Mouse (Mus musculus): ENCODE data around the gene Ccdc78.

Ccdc78 gene

GRCm38 (mm10) chr17:25810890-25811289 is 24.5 kb downstream of the Ccdc78 start:
- no peak for DNase-seq (ENCODE audit: low spot score)

- DNase-seq (ENCODE audit: low spot score) = peak; percentile 64
These were observed 27.1 kb downstream of the Ccdc78 start for GRCm38 (mm10) chr17:25813471-25813870.

GRCm38 (mm10) chr17:25817662-25818061 is 31.3 kb downstream of the Ccdc78 start:
- DNase-seq (ENCODE audit: low spot score) = no peak

DNA sequence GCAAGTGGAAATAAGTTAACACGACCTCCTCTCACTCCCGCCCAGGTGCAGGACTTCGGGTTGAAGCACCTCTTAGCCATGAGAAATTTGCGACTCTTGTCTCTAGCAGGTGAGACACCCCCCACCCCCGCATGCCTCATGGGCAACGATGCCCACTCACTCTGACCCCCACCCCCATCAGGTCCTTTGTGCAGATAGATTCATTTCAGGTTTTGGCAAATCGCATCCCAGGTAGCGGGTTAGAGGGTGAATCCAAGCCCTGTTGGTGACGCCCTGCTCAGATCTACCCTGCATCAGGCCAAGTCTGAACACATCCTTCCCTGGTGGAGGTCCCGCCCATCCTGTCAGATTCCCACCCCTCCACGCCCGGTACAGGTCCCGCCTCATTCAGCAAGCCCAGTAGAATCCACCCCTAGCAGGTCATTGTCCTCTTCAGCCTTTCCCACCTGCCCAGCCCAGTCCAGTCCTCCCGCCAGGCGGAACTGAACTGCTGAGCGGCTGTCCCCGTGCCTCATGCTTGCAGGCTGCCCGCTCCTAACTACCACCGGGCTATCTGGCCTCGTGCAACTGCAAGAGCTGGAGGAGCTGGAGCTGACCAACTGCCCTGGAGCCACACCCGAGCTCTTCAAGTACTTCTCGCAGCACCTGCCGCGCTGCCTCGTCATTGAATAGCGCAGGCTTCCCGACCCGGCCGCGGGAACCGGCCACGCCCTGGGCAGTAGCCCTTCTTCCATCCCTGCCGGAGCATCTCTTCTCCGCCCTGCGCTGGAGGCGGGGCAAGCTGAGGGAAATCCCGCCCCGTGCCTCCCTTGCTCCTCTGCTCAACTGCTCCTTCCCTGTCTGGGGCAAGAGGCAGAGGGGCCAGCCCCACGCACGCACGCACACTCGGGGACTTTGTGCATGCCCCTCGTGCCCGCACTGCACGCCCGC is 32.7 kb downstream of the Ccdc78 start:
- DNase-seq (ENCODE audit: low spot score) = no peak

DNA sequence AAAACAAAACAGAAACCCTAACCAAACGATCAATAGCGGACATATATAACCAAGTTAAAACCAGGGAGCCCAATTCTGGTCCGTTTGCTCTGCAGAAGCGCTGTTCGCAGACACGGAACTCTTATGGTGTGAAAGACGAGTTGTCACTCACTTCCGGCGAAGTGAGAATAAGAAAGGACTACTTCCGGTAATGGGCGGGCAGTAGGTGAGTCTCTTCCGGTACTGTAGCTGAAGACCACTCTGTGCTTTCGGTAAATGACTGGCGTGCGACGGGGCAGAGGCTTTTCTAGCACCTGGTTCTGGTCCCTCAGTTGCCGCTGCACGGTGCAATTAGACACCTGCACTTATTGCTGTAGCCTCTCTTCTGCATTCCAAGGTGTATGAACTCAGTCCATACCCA is 37.1 kb downstream of the Ccdc78 start, which contains the start of gene Wdr24:
Gene Wdr24, plus strand, starts transcription at position 176 of the 400 bp plus-strand sequence.
- peak; percentile 85 for DNase-seq (ENCODE audit: low spot score)

GRCm38 (mm10) chr17:25824362-25825142 is 38.2 kb downstream of the Ccdc78 start:
- no peak for DNase-seq (ENCODE audit: low spot score)

DNA sequence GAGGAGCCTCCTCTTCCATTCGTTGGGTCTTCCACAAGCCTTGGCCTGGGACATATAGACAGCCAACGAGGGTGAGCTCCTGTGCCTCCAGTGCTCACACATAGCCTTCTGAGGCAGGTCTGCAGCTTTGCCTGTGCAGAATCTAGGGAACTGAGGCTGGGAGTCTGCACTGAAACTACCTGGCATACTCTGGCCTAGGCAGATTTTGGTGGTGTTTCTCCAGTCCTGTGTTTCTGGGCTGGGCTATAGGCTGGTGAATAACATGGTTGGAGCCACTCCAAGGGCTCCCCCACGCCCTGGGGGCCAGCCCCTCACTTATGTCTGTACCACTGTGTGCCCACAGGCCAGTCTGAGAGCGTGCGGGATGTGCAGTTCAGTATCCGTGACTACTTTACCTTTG is 38.9 kb downstream of the Ccdc78 start:
- no peak for DNase-seq (ENCODE audit: low spot score)

- no peak for DNase-seq (ENCODE audit: low spot score)
These were observed 39.7 kb downstream of the Ccdc78 start for GRCm38 (mm10) chr17:25825984-25826570.

DNA sequence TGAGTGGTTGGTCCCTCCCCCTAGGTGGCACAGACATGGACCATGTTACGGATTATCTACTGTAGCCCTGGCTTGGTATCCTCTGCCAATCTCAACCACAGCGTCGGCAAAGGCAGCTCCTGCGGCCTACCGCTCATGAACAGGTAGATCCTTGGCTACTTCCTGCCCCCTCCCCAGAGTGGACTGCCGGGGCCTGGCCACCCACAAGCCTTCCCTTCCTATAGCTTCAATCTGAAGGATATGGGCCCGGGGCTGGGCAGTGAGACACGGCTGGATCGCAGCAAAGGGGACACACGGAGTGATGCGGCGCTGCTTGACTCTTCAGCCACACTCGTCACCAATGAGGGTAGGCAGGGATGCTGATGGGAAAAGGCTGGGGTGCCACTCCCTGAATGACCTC is 40.6 kb downstream of the Ccdc78 start:
- no peak for DNase-seq (ENCODE audit: low spot score)

DNA sequence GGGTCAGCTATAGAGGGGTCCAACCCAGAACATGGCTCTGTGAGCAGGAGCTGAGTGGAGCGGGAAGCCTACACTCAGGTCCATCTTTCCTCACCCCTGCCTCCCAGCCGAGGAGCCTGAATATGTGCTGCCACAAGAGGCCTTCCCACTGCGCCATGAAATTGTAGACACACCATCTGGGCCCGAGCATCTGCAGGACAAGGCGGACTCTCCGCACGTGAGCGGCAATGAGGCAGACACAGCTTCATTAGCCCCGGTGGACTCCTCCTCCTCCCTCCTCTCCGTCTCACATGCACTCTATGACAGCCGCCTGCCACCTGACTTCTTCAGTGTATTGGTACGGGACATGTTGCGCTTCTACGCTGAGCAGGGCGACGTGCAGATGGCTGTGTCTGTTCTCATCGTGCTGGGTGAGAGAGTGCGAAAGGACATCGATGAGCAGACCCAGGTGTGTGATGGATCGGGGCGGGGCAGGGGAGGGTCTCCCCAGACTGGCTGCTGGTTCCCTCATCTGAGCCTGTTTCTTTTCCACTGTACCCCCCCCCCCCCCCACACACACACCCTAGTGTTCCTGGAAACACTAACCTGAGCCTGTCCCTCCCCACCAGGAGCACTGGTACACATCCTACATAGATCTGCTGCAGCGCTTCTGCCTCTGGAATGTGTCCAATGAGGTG is 41.3 kb downstream of the Ccdc78 start:
- no peak for DNase-seq (ENCODE audit: low spot score)

DNA sequence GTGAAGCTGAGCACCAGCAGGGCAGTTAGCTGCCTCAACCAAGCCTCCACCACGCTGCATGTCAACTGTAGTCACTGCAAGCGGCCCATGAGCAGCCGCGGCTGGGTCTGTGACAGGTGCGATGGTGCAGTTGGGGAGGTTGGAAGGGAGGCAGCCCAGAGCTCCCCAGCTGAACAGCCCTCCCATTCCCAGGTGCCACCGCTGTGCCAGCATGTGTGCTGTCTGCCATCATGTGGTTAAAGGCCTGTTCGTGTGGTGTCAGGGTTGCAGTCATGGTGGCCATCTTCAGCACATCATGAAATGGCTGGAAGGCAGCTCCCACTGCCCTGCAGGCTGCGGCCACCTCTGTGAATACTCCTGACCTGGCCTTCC is 41.8 kb downstream of the Ccdc78 start:
- DNase-seq (ENCODE audit: low spot score) = no peak

DNA sequence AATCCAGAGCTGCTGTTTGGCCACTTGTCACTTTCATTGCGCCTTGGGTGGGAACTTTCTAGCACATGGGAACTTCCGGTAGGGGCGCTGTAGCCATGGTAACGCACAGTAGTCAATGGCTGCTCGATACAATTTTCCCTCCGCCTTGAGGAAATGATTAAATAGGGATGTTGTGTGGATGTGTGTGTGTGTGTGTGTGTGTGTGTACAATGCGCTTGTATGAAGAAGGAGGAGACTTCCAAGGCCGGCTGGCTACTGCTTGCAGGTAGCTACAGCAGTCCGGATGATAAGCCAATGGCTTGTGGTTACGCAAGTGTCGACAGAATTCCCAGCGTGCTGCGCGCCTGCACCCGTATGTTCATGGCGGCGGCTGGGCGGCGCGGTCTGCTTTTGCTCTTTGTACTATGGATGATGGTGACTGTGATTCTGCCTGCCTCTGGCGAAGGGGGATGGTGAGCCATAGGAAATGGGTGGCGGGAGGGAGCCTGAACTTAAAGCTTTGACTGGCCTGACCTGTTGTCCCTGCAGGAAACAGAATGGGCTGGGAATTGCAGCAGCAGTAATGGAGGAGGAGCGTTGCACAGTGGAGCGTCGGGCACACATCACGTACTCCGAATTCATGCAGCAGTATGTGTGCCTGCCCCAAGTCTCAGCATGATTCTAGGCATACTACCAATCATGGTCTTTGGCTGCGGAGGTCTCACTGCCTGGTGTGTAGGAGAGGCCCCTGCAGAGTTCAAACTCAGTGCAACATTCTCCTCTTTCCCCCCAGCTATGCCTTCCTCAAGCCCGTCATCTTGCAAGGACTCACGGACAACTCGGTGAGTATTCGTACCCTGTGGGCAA is 42.6 kb downstream of the Ccdc78 start, which contains the start of gene Jmjd8:
Gene Jmjd8, plus strand, starts transcription at position 156 of the 846 bp plus-strand sequence.
- DNase-seq (ENCODE audit: low spot score) = peak; percentile 71

- no peak for DNase-seq (ENCODE audit: low spot score)
These were observed 43.2 kb downstream of the Ccdc78 start for GRCm38 (mm10) chr17:25829558-25830017.

GRCm38 (mm10) chr17:25830200-25830753 is 43.9 kb downstream of the Ccdc78 start:
- no peak for DNase-seq (ENCODE audit: low spot score)

- DNase-seq (ENCODE audit: low spot score) = no peak
These were observed 44.5 kb downstream of the Ccdc78 start for GRCm38 (mm10) chr17:25830806-25831431.

- DNase-seq (ENCODE audit: low spot score) = no peak
These were observed 45.3 kb downstream of the Ccdc78 start for GRCm38 (mm10) chr17:25831451-25832281.

DNA sequence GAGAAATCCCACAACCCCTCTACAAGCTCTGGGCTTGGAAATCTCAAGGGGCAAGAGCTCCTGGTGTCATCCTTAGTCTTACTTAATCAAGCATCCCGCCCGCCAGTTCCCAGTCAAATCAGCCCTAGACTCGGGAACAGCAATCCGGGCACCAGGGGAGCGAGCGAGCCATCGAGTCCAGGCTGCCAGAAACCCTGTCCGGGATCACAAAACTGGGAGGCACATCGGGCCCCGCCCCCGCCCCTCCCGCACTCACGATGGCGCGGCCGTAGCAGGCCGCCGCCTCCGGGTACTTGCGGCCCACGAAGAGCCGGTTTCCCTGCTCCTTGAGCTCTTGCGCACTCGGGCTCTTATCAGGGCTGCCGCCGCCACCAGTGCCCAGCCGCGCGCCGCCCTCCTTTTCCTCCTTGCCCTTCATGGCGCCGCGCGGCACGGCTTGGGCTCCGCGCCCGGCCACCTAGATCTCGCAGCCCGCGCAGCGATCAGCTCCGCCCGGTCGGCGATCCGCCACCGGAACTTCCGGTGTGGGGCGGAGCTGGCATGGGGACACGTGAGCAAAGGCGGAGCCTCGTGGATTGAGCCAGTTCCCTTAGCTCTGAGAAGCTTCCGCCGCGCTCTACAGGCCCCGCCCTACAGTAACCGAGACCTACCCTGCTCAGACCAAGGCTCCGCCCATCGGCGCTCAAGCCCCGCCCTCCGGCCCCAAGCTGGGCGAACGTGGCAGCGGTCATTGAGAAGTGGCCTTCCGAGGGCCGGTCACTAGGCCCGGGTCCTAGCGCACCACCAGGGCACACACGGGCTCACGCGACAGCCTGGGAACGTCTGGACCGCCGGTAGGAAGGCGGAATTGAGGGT is 46.3 kb downstream of the Ccdc78 start:
- peak; percentile 98 for DNase-seq (ENCODE audit: low spot score)

GRCm38 (mm10) chr17:25833291-25833663 is 46.9 kb downstream of the Ccdc78 start, which contains the start of gene Stub1:
Stub1 (minus strand) TSS chr17:25833404.
- peak; percentile 61 for DNase-seq (ENCODE audit: low spot score)
